In genomic region chr8:101950599-101950998, GRCm38 (mm10) we compare ENCODE assay signal across 22 mouse cellular contexts.
DNase-seq lines count a peak whose midpoint lies in the region; ATAC-seq lines count a peak whose summit lies in the region.
"Had no signal": no experiment of that assay in that cellular context is flagged by ENCODE, and none has a peak within 500 bp of the region (broad histone marks: within the 10 kb centered on the region; RNA-seq: fewer than 3 reads in every experiment).

No protein-coding gene starts in this region.

- WGBS in heart, embryonic 13.5 days, result 26% methylated on average over 2 of the region's 2 CpGs

- H3K36me3 ChIP-seq in heart, embryonic 13.5 days, result no peaks in the 10 kb centered on the region
- H3K36me3 ChIP-seq: embryonic facial prominence, embryonic 12.5 days; G1E; kidney, embryonic 15.5 days; midbrain, embryonic 10.5 days; stomach, embryonic 15.5 days had no signal

- 0 out of 2 replicates have a peak, but pooled peaks cover 3% of the 10 kb centered on the region for H3K9me3 ChIP-seq in heart, embryonic 13.5 days
- H3K9me3 ChIP-seq: embryonic facial prominence, embryonic 12.5 days; G1E; kidney, embryonic 15.5 days; midbrain, embryonic 10.5 days; stomach, embryonic 15.5 days had no signal

- peak; percentile 91 for DNase-seq in heart, adult 11 months
- no peak for DNase-seq in heart, postnatal 25 days (ENCODE audit: low spot score)
- peak; percentile 2 to 3 for DNase-seq in right cerebral cortex, adult 2 months (ENCODE audit: low spot score in 2 of 2)
- DNase-seq in right cerebral cortex, postnatal 25 days, result no peak
- peak; percentile 52 for DNase-seq in skeletal muscle tissue, adult 2 months (ENCODE audit: low read depth, low spot score)
- DNase-seq: cerebellum, adult 11-12 months; forebrain, postnatal 0 days; layer of hippocampus, postnatal 36 days; lung, adult 2 months; lung, postnatal 4 days; retina, postnatal 1 day; thymus, postnatal 14 days had no signal

- peak overlapping the region; percentile 30; the same call in 1 of the 2 replicates for H3K27ac ChIP-seq in heart, embryonic 13.5 days (replicated peaks)
- H3K27ac ChIP-seq: embryonic facial prominence, embryonic 12.5 days; hindbrain, embryonic 14.5 days; kidney, embryonic 15.5 days; midbrain, embryonic 10.5 days; stomach, embryonic 15.5 days had no signal

- no peak for ATAC-seq in heart, embryonic 13.5 days (ENCODE audit: extremely low read depth, insufficient number of reproducible peaks, low FRiP score, low TSS enrichment)
- ATAC-seq in monocyte, adult 5-6 weeks (replicated peaks; ENCODE audit: insufficient number of reproducible peaks, low FRiP score, low TSS enrichment, poor library complexity, severe bottlenecking), result no peak
- ATAC-seq: forebrain, postnatal 0 days; intestine, embryonic 16.5 days had no signal

- H3K27me3 ChIP-seq in heart, embryonic 13.5 days (replicated peaks), result no peaks in the 10 kb centered on the region
- H3K27me3 ChIP-seq: embryonic facial prominence, embryonic 12.5 days; kidney, embryonic 15.5 days; stomach, embryonic 15.5 days had no signal

- H3K4me3 ChIP-seq in heart, embryonic 13.5 days, result no peak overlapping the region
- H3K4me3 ChIP-seq: embryonic facial prominence, embryonic 12.5 days; kidney, embryonic 15.5 days; midbrain, embryonic 10.5 days; stomach, embryonic 15.5 days had no signal

- H3K4me2 ChIP-seq in heart, embryonic 13.5 days, result 0 out of 2 replicates have a peak overlapping the region, but pooled peaks have one; percentile 0
- H3K4me2 ChIP-seq: embryonic facial prominence, embryonic 12.5 days; hindbrain, embryonic 14.5 days; kidney, embryonic 15.5 days; liver, embryonic 11.5 days; stomach, embryonic 15.5 days had no signal

- no peak overlapping the region for H3K9ac ChIP-seq in heart, embryonic 13.5 days
- H3K9ac ChIP-seq: embryonic facial prominence, embryonic 12.5 days; forebrain, postnatal 0 days; hindbrain, embryonic 14.5 days; kidney, embryonic 15.5 days; stomach, embryonic 15.5 days had no signal

- intact Hi-C loops in heart, postnatal 25 days (cut with DNase I), result no loop called here

- H3K4me1 ChIP-seq in heart, embryonic 13.5 days, result 0 out of 2 replicates have a peak, but pooled peaks cover 9% of the 10 kb centered on the region
- H3K4me1 ChIP-seq: embryonic facial prominence, embryonic 12.5 days; kidney, embryonic 15.5 days; midbrain, embryonic 10.5 days; stomach, embryonic 15.5 days had no signal

Comparison
In these comparisons a context has a peak if more than half of its experiments do, and no peak if none do; other contexts are left out.
1. DNase-seq: peak in heart, adult 11 months (single experiment), right cerebral cortex, adult 2 months (2 of 2) and skeletal muscle tissue, adult 2 months (single experiment); none in heart, postnatal 25 days (single experiment) and right cerebral cortex, postnatal 25 days (single experiment).